Mouse (Mus musculus): Measurements from ENCODE around the gene 4930558K02Rik.

- no peak for TF ChIP-seq POLR2A (IDR thresholded peaks at IDR 0.05; ENCODE audit: borderline replicate concordance, control insufficient read depth, low read depth, low read length)
- no peak for TF ChIP-seq CTCF (IDR thresholded peaks at IDR 0.05; ENCODE audit: control insufficient read depth, insufficient read depth, low read length)
Measured at GRCm38 (mm10) chr1:161980046-161980445, 610 bp upstream of the 4930558K02Rik start.
